Mouse (Mus musculus): ENCODE data around the gene Kras. TPM values are rescaled to one million over a fixed set of nuclear protein-coding genes. Genes with fewer than 3 reads are reported as not detected.

Gene Kras
- polyA plus RNA-seq, 1 experiment = 54.3 TPM

- H3K27me3 ChIP-seq (replicated peaks) = no peaks in the 10 kb centered on the region
- peaks cover 21% of the 10 kb centered on the region for H3K36me3 ChIP-seq (replicated peaks; ENCODE audit: low read length)
- H3K4me1 ChIP-seq = peaks cover 68% of the 10 kb centered on the region
- no peak for TF ChIP-seq GATA1 (IDR thresholded peaks at IDR 0.05; ENCODE audit: borderline replicate concordance, low read length)
- TF ChIP-seq FLI1 (IDR thresholded peaks at IDR 0.05; ENCODE audit: low read length) = no peak
- peak overlapping the region; percentile 98 for H3K4me3 ChIP-seq (replicated peaks)
- H3K9me3 ChIP-seq = no peaks in the 10 kb centered on the region
These were observed 781 bp upstream of the Kras start for GRCm38 (mm10) chr6:145250820-145251219.

DNA sequence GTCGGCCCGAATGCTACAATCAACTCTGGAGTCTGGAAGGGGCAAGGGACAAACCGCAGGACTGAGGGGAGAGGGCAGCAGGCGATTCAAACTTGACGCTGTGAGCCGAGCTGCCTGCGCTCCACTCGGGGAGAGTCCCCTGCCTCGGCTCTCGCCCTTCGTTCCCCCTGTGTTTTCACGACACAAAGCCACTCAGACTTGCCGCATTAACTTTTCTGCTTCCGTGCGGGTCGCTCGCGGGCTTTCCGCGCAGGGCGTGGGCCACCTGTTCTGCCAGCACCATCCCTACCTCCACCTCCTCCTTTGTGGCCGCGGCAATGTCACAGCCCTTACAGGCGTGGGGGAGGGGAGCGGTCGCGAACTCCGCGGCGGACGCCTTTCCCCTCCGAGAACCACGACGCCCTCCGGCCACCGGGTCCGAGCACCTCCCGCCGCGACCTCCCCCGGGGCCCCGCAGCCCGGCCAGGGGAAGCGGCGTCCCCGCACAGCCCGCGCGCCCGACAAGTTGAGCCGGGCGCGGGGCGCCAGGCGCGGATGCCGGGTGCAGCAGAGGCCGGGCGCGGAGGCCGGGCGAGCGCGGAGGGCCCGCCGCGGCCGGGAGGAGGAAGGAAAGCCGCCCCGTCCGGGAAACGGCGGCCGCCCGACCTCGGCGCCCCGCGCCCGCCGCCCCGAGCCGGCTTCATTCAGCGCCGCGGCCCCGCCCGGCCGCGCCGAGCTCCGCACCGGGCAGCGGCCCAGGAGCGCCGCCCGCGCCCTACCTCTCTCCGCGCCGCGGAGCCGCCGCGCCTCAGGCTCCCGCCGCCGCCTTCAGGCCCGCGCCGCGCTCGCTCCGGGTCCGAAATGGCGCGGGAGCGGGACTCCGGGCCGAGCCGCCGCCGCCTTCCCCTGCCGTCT is 501 bp downstream of the Kras start:
- no peak for TF ChIP-seq GATA1 (IDR thresholded peaks at IDR 0.05; ENCODE audit: borderline replicate concordance, low read length)
- no peak for TF ChIP-seq FLI1 (IDR thresholded peaks at IDR 0.05; ENCODE audit: low read length)
- Histone ChIP-seq H3K9me3 (no peaks in the 10 kb centered on the region), H3K36me3 (replicated peaks; ENCODE audit: low read length) (peaks cover 31% of the 10 kb centered on the region), H3K27me3 (replicated peaks) (no peaks in the 10 kb centered on the region), H3K4me1 (peaks cover 69% of the 10 kb centered on the region), H3K4me3 (replicated peaks) (peak overlapping the region; percentile 98)

DNA sequence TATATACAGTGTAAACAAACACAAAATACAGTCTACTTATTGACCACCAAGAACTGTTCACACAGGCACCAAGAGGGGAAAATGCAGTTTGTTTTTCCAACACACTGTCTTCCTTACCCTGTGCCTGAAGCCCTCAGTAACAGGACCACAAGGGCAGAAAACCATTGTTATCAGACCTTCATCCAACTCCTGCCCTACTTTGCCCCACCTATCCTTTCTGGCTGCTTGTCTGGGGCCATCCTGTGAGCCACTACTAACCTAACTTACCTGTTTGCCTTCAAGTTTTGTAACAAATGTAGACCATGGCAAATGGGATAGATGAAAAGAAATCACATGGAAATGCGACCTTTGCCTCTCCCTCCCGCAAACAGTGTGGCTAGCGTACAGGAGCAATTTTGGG is 2.2 kb downstream of the Kras start:
- H3K9me3 ChIP-seq = no peaks in the 10 kb centered on the region
- H3K4me3 ChIP-seq (replicated peaks) = peak overlapping the region; percentile 85
- H3K4me1 ChIP-seq = peaks cover 63% of the 10 kb centered on the region
- peaks cover 45% of the 10 kb centered on the region for H3K36me3 ChIP-seq (replicated peaks; ENCODE audit: low read length)
- no peak for TF ChIP-seq FLI1 (IDR thresholded peaks at IDR 0.05; ENCODE audit: low read length)
- no peak for TF ChIP-seq GATA1 (IDR thresholded peaks at IDR 0.05; ENCODE audit: borderline replicate concordance, low read length)
- H3K27me3 ChIP-seq (replicated peaks) = no peaks in the 10 kb centered on the region

GRCm38 (mm10) chr6:145246841-145247240 is 3.2 kb downstream of the Kras start:
- Histone ChIP-seq H3K27me3 (replicated peaks) (no peaks in the 10 kb centered on the region), H3K4me1 (peaks cover 58% of the 10 kb centered on the region), H3K4me3 (replicated peaks) (peak overlapping the region; percentile 76), H3K36me3 (replicated peaks; ENCODE audit: low read length) (peaks cover 50% of the 10 kb centered on the region), H3K9me3 (no peaks in the 10 kb centered on the region)
- TF ChIP-seq GATA1 (IDR thresholded peaks at IDR 0.05; ENCODE audit: borderline replicate concordance, low read length) = no peak
- TF ChIP-seq FLI1 (IDR thresholded peaks at IDR 0.05; ENCODE audit: low read length) = no peak

- H3K9me3 ChIP-seq = no peaks in the 10 kb centered on the region
- peaks cover 52% of the 10 kb centered on the region for H3K4me1 ChIP-seq
- TF ChIP-seq GATA1 (IDR thresholded peaks at IDR 0.05; ENCODE audit: borderline replicate concordance, low read length) (no peak), FLI1 (IDR thresholded peaks at IDR 0.05; ENCODE audit: low read length) (no peak)
- H3K27me3 ChIP-seq (replicated peaks) = no peaks in the 10 kb centered on the region
- H3K36me3 ChIP-seq (replicated peaks; ENCODE audit: low read length) = peaks cover 84% of the 10 kb centered on the region
- peak overlapping the region; percentile 53 for H3K4me3 ChIP-seq (replicated peaks)
These were observed 7.5 kb downstream of the Kras start for GRCm38 (mm10) chr6:145242521-145242920.

GRCm38 (mm10) chr6:145240285-145240684 is 9.8 kb downstream of the Kras start:
- H3K4me1 ChIP-seq = peaks cover 40% of the 10 kb centered on the region
- H3K36me3 ChIP-seq (replicated peaks; ENCODE audit: low read length) = peaks cover 87% of the 10 kb centered on the region
- TF ChIP-seq FLI1 (IDR thresholded peaks at IDR 0.05; ENCODE audit: low read length) = no peak
- TF ChIP-seq GATA1 (IDR thresholded peaks at IDR 0.05; ENCODE audit: borderline replicate concordance, low read length) = no peak
- H3K27me3 ChIP-seq (replicated peaks) = no peaks in the 10 kb centered on the region
- H3K4me3 ChIP-seq (replicated peaks) = no peak overlapping the region
- H3K9me3 ChIP-seq = no peaks in the 10 kb centered on the region

DNA sequence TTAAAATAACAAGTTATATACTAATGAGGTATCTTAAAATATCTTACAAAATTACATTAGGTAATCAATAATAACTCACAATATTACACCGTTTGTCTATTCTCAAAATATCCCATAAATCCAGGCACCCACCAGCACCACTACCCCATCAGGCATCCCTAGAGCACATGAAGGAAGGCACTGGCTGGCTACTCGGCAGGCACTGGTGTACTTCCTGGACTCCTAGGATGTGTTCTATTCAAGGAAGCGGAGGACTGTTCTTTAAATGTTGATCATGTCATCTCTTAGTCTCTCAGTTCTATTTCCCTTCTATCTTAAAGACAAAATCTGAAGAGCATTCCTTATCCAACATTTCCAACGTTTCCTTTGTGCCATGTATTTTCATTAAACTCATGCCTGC is 12.9 kb downstream of the Kras start:
- Histone ChIP-seq H3K27me3 (replicated peaks) (no peaks in the 10 kb centered on the region), H3K4me1 (peaks cover 22% of the 10 kb centered on the region), H3K4me3 (replicated peaks) (no peak overlapping the region), H3K36me3 (replicated peaks; ENCODE audit: low read length) (peaks cover 92% of the 10 kb centered on the region), H3K9me3 (no peaks in the 10 kb centered on the region)
- TF ChIP-seq FLI1 (IDR thresholded peaks at IDR 0.05; ENCODE audit: low read length) (no peak), GATA1 (IDR thresholded peaks at IDR 0.05; ENCODE audit: borderline replicate concordance, low read length) (no peak)

GRCm38 (mm10) chr6:145235367-145235766 is 14.7 kb downstream of the Kras start:
- H3K4me3 ChIP-seq (replicated peaks) = no peak overlapping the region
- no peaks in the 10 kb centered on the region for H3K27me3 ChIP-seq (replicated peaks)
- H3K4me1 ChIP-seq = peaks cover 6% of the 10 kb centered on the region
- TF ChIP-seq FLI1 (IDR thresholded peaks at IDR 0.05; ENCODE audit: low read length) = no peak
- TF ChIP-seq GATA1 (IDR thresholded peaks at IDR 0.05; ENCODE audit: borderline replicate concordance, low read length) = no peak
- peaks cover 93% of the 10 kb centered on the region for H3K36me3 ChIP-seq (replicated peaks; ENCODE audit: low read length)
- no peaks in the 10 kb centered on the region for H3K9me3 ChIP-seq

DNA sequence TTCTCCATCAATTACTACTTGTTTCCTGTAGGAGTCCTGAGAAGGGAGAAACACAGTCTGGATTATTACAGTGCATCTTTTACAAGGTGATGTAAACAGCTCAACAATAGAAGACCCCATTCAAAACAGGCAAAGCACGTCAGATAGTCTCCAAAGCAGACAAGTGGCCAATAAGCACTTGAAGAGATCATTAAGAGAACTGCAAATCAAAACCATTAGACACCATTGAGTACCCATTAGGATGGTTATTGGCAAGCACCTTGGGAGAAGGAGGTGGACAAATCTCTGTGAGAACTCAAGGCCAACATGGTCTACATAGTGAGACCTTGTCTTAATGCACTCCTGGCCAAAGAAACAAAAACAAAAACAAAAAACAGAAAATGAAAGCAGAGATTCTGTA is 15.6 kb downstream of the Kras start:
- Histone ChIP-seq H3K36me3 (replicated peaks; ENCODE audit: low read length) (peaks cover 90% of the 10 kb centered on the region), H3K9me3 (no peaks in the 10 kb centered on the region), H3K4me1 (peaks cover 4% of the 10 kb centered on the region), H3K4me3 (replicated peaks) (no peak overlapping the region), H3K27me3 (replicated peaks) (no peaks in the 10 kb centered on the region)
- TF ChIP-seq FLI1 (IDR thresholded peaks at IDR 0.05; ENCODE audit: low read length) (no peak), GATA1 (IDR thresholded peaks at IDR 0.05; ENCODE audit: borderline replicate concordance, low read length) (no peak)

- TF ChIP-seq FLI1 (IDR thresholded peaks at IDR 0.05; ENCODE audit: low read length) = no peak
- TF ChIP-seq GATA1 (IDR thresholded peaks at IDR 0.05; ENCODE audit: borderline replicate concordance, low read length) = no peak
- Histone ChIP-seq H3K4me1 (no peaks in the 10 kb centered on the region), H3K36me3 (replicated peaks; ENCODE audit: low read length) (peaks cover 92% of the 10 kb centered on the region)
These were observed 23.7 kb downstream of the Kras start for GRCm38 (mm10) chr6:145226296-145226695.

More at GRCm38 (mm10) chr6:145226296-145226695, 23.7 kb downstream of the Kras start:
- no peaks in the 10 kb centered on the region for H3K9me3 ChIP-seq
- H3K27me3 ChIP-seq (replicated peaks) = no peaks in the 10 kb centered on the region
- no peak overlapping the region for H3K4me3 ChIP-seq (replicated peaks)

All from megakaryocyte, embryonic 14.5 days (primary cell).